Mouse (Mus musculus) liver, adult 2 months (tissue): ENCODE measurements at regions not wholly inside any gene's neighbourhood (a gene's known extent, or its start where the extent isn't known, plus 50 kb on each side); places are given as distances from the start of the nearest gene placed in this dataset.

Source experiments
- CTCF ChIP-seq: fragments of 200-500 bp; IDR thresholded peaks from 2 replicates; pipeline ENCODE4 v1.5.1; 2011; ENCODE audit warnings: low read depth, low read length, control low read depth
- POLR2A ChIP-seq: fragments of 200-500 bp; IDR thresholded peaks from 2 replicates; pipeline ENCODE4 v1.6.1; 2011; ENCODE audit warnings: low read length, control low read depth; ENCODE audit not compliant: insufficient read depth; ENCODE audit errors: extremely low read depth

DNA sequence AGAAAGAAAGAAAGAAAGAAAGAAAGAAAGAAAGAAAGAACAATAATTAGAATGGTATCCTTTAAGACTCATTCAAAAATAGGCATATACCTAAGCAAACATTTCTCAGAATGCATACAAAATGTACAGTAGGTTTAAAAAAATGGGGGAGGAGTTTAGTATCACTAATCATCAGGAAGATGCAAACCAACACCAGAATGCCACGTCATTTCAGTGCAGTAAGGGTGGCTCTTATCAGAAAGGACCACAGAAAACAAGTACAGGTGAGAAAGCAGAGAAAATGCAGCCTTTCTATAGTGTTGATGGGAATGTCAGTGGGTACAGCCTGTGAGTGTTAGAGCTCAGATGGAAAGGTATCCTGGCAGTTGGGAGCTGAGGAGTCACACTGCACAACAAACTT lies 55.6 kb upstream of the Gm47985 start:
- TF ChIP-seq POLR2A, result no peak
- TF ChIP-seq CTCF, result no peak
